Mouse (Mus musculus): ENCODE data around the gene Cep68. TPM values are rescaled to one million over a fixed set of nuclear protein-coding genes. Genes with fewer than 3 reads are reported as not detected.

Cep68 gene
- polyA plus RNA-seq, 1 experiment from 2014 or later, result 25.8 TPM

- 92% methylated on average over 7 of the region's 7 CpGs for WGBS
Observed at GRCm38 (mm10) chr11:20237018-20237417, 12.2 kb downstream of the Cep68 start.

GRCm38 (mm10) chr11:20234233-20234632 lies 15.0 kb downstream of the Cep68 start:
- DNase-seq (ENCODE audit: low spot score) (no peak), ATAC-seq (replicated peaks; ENCODE audit: low FRiP score) (no peak)
- H3K4me2 ChIP-seq, result no peak overlapping the region
- no peak overlapping the region for H3K27ac ChIP-seq (ENCODE audit: low read depth, low read length)
- H3K4me1 ChIP-seq (replicated peaks; ENCODE audit: control insufficient read depth, insufficient read depth, low read length), result peaks cover 15% of the 10 kb centered on the region
- peaks cover 51% of the 10 kb centered on the region for H3K36me3 ChIP-seq (ENCODE audit: control insufficient read depth, insufficient read depth, low read length)
- no peak overlapping the region for H3K9ac ChIP-seq (ENCODE audit: low read depth, low read length)
- H3K4me3 ChIP-seq (ENCODE audit: low read depth, low read length), result no peak overlapping the region
- WGBS, result 69% methylated on average over 3 of the region's 3 CpGs
- no peaks in the 10 kb centered on the region for H3K9me3 ChIP-seq (ENCODE audit: control insufficient read depth, low read length)
- H3K27me3 ChIP-seq (replicated peaks; ENCODE audit: control insufficient read depth, insufficient read depth, low read length), result no peaks in the 10 kb centered on the region

More at GRCm38 (mm10) chr11:20237018-20237417, 12.2 kb downstream of the Cep68 start:
- peaks cover 45% of the 10 kb centered on the region for H3K36me3 ChIP-seq (ENCODE audit: control insufficient read depth, insufficient read depth, low read length)
- H3K4me1 ChIP-seq (replicated peaks; ENCODE audit: control insufficient read depth, insufficient read depth, low read length), result no peaks in the 10 kb centered on the region
- no peak overlapping the region for H3K9ac ChIP-seq (ENCODE audit: low read depth, low read length)
- no peak overlapping the region for H3K4me2 ChIP-seq
- H3K9me3 ChIP-seq (ENCODE audit: control insufficient read depth, low read length), result no peaks in the 10 kb centered on the region
- H3K27ac ChIP-seq (ENCODE audit: low read depth, low read length), result no peak overlapping the region
- ATAC-seq (replicated peaks; ENCODE audit: low FRiP score) (no peak), DNase-seq (ENCODE audit: low spot score) (no peak)
- H3K27me3 ChIP-seq (replicated peaks; ENCODE audit: control insufficient read depth, insufficient read depth, low read length), result no peaks in the 10 kb centered on the region
- no peak overlapping the region for H3K4me3 ChIP-seq (ENCODE audit: low read depth, low read length)

GRCm38 (mm10) chr11:20232016-20232755 lies 17.0 kb downstream of the Cep68 start:
- Histone ChIP-seq H3K27ac (ENCODE audit: low read depth, low read length) (0 out of 2 replicates have a peak overlapping the region, but pooled peaks have one; percentile 82), H3K27me3 (replicated peaks; ENCODE audit: control insufficient read depth, insufficient read depth, low read length) (no peaks in the 10 kb centered on the region), H3K9ac (ENCODE audit: low read depth, low read length) (no peak overlapping the region), H3K4me2 (no peak overlapping the region), H3K4me1 (replicated peaks; ENCODE audit: control insufficient read depth, insufficient read depth, low read length) (peaks cover 15% of the 10 kb centered on the region), H3K4me3 (ENCODE audit: low read depth, low read length) (no peak overlapping the region), H3K9me3 (ENCODE audit: control insufficient read depth, low read length) (no peaks in the 10 kb centered on the region), H3K36me3 (ENCODE audit: control insufficient read depth, insufficient read depth, low read length) (peaks cover 43% of the 10 kb centered on the region)
- DNase-seq (ENCODE audit: low spot score) (no peak), ATAC-seq (replicated peaks; ENCODE audit: low FRiP score) (no peak)
- 64% methylated on average over 4 of the region's 5 CpGs for WGBS

DNA sequence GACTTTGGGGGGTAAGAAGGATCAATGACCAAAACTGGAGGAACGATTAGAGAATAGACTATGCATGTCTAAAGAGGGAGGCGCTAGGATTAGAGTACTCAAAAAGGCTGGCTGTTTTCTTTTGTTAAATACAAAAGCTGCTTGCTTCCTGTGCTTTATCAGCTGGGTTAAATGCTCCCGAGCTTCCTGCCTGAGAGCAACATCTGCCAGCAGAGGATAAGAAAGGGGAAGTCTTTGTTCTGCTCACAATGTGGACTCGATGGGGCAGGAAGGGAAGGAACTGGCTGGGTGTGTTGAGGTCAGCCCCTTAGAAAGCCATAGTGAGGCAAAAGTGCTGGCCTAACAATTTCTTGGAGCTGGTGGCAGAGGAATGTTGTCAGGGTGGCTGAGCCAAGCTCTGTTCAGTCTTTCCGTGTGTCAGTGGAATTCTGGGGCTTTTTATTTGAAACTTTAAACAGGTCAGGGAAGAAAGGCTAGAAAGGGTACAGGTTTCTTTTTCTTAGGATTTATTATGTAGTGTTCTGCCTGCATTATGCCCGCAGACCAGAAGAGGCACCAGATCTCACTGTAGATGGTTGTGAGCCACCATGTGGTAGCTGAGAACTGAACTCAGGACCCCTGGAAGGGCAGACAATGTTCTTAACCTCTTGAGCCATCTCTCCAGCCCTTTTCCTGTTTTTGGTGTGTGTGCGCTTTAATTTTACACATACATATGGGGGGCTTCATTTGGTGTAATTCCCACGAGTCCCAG lies 17.9 kb downstream of the Cep68 start:
- Histone ChIP-seq H3K4me1 (replicated peaks; ENCODE audit: control insufficient read depth, insufficient read depth, low read length) (peaks cover 15% of the 10 kb centered on the region), H3K9me3 (ENCODE audit: control insufficient read depth, low read length) (no peaks in the 10 kb centered on the region), H3K4me3 (ENCODE audit: low read depth, low read length) (no peak overlapping the region), H3K9ac (ENCODE audit: low read depth, low read length) (0 out of 2 replicates have a peak overlapping the region, but pooled peaks have one; percentile 34), H3K27ac (ENCODE audit: low read depth, low read length) (peak overlapping the region; percentile 82), H3K36me3 (ENCODE audit: control insufficient read depth, insufficient read depth, low read length) (peaks cover 38% of the 10 kb centered on the region), H3K4me2 (peak overlapping the region; percentile 35; the same call in 1 of the 2 replicates), H3K27me3 (replicated peaks; ENCODE audit: control insufficient read depth, insufficient read depth, low read length) (no peaks in the 10 kb centered on the region)
- 40% methylated on average over 8 of the region's 8 CpGs for WGBS
- peak; percentile 62 for DNase-seq (ENCODE audit: low spot score)
- peak; percentile 88 for ATAC-seq (replicated peaks; ENCODE audit: low FRiP score)

DNA sequence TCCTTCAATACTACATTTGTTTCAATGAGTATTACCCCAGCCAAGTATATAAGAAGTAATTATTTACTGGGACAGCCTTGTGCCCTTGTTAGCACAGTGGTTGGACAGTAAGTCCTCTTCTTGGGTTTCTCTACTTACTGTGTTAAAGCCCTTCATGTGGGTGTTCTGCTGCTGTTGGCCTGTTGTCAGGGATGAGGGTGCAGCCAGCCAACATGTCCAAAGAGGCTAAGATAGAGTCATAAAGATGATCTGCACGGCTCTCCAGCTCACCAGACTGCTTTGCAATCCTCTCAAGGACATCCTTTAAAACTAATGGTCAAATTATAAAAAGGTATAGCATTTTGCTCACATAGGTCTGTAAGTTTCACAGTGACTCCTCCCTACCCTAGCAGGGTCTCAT lies 18.9 kb downstream of the Cep68 start:
- no peaks in the 10 kb centered on the region for H3K27me3 ChIP-seq (replicated peaks; ENCODE audit: control insufficient read depth, insufficient read depth, low read length)
- WGBS, result 70% methylated on average over 1 of the region's 1 CpGs
- no peak for ATAC-seq (replicated peaks; ENCODE audit: low FRiP score)
- peak overlapping the region; percentile 45; the same call in 1 of the 2 replicates for H3K27ac ChIP-seq (ENCODE audit: low read depth, low read length)
- peaks cover 15% of the 10 kb centered on the region for H3K4me1 ChIP-seq (replicated peaks; ENCODE audit: control insufficient read depth, insufficient read depth, low read length)
- H3K9me3 ChIP-seq (ENCODE audit: control insufficient read depth, low read length), result no peaks in the 10 kb centered on the region
- H3K9ac ChIP-seq (ENCODE audit: low read depth, low read length), result no peak overlapping the region
- no peak for DNase-seq (ENCODE audit: low spot score)
- H3K4me2 ChIP-seq, result no peak overlapping the region
- no peak overlapping the region for H3K4me3 ChIP-seq (ENCODE audit: low read depth, low read length)
- peaks cover 37% of the 10 kb centered on the region for H3K36me3 ChIP-seq (ENCODE audit: control insufficient read depth, insufficient read depth, low read length)

- Histone ChIP-seq H3K27me3 (replicated peaks; ENCODE audit: control insufficient read depth, insufficient read depth, low read length) (no peaks in the 10 kb centered on the region), H3K9me3 (ENCODE audit: control insufficient read depth, low read length) (no peaks in the 10 kb centered on the region), H3K27ac (ENCODE audit: low read depth, low read length) (no peak overlapping the region), H3K4me1 (replicated peaks; ENCODE audit: control insufficient read depth, insufficient read depth, low read length) (peaks cover 15% of the 10 kb centered on the region), H3K36me3 (ENCODE audit: control insufficient read depth, insufficient read depth, low read length) (peaks cover 33% of the 10 kb centered on the region), H3K9ac (ENCODE audit: low read depth, low read length) (no peak overlapping the region), H3K4me3 (ENCODE audit: low read depth, low read length) (no peak overlapping the region), H3K4me2 (no peak overlapping the region)
- ATAC-seq (replicated peaks; ENCODE audit: low FRiP score) (no peak), DNase-seq (ENCODE audit: low spot score) (no peak)
- WGBS, result 80% methylated on average over 4 of the region's 4 CpGs
Observed at GRCm38 (mm10) chr11:20229311-20229710, 19.9 kb downstream of the Cep68 start.

DNA sequence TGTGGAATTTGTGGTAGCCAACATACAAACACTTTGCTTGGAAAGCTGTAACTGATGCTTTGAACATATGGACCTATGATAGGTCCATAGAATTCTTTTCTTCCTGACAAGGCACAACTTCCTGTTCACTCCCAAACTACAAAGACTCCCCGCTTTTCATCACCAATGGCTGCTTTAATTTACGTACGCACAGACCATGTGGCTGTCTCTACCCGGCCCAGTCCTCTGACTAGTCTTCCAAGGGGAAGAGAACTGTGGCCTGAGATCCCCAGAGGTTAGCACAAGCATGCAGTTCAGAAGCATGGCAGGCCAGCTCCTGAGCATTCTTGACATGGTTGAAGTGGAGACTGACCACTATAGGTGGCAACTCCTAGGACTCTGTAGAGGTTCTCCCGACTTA lies 20.6 kb downstream of the Cep68 start:
- Histone ChIP-seq H3K36me3 (ENCODE audit: control insufficient read depth, insufficient read depth, low read length) (peaks cover 31% of the 10 kb centered on the region), H3K27me3 (replicated peaks; ENCODE audit: control insufficient read depth, insufficient read depth, low read length) (no peaks in the 10 kb centered on the region), H3K4me2 (no peak overlapping the region), H3K4me1 (replicated peaks; ENCODE audit: control insufficient read depth, insufficient read depth, low read length) (peaks cover 15% of the 10 kb centered on the region), H3K4me3 (ENCODE audit: low read depth, low read length) (no peak overlapping the region), H3K9ac (ENCODE audit: low read depth, low read length) (no peak overlapping the region), H3K27ac (ENCODE audit: low read depth, low read length) (no peak overlapping the region), H3K9me3 (ENCODE audit: control insufficient read depth, low read length) (no peaks in the 10 kb centered on the region)
- WGBS, result 80% methylated on average over 5 of the region's 5 CpGs
- ATAC-seq (replicated peaks; ENCODE audit: low FRiP score) (no peak), DNase-seq (ENCODE audit: low spot score) (no peak)

- Histone ChIP-seq H3K4me2 (no peak overlapping the region), H3K4me1 (replicated peaks; ENCODE audit: control insufficient read depth, insufficient read depth, low read length) (peaks cover 8% of the 10 kb centered on the region), H3K27ac (ENCODE audit: low read depth, low read length) (no peak overlapping the region), H3K4me3 (ENCODE audit: low read depth, low read length) (no peak overlapping the region), H3K9ac (ENCODE audit: low read depth, low read length) (no peak overlapping the region), H3K27me3 (replicated peaks; ENCODE audit: control insufficient read depth, insufficient read depth, low read length) (no peaks in the 10 kb centered on the region), H3K36me3 (ENCODE audit: control insufficient read depth, insufficient read depth, low read length) (peaks cover 31% of the 10 kb centered on the region), H3K9me3 (ENCODE audit: control insufficient read depth, low read length) (no peaks in the 10 kb centered on the region)
- WGBS, result 93% methylated on average over 4 of the region's 4 CpGs
- ATAC-seq (replicated peaks; ENCODE audit: low FRiP score) (no peak), DNase-seq (ENCODE audit: low spot score) (no peak)
Observed at GRCm38 (mm10) chr11:20225938-20226337, 23.3 kb downstream of the Cep68 start.

Measured in liver, embryonic 11.5 days (tissue).